Mouse (Mus musculus) liver, embryonic 11.5 days (tissue): ENCODE results near the gene 1700018B08Rik. TPM values are rescaled to one million over a fixed set of nuclear protein-coding genes. Genes with fewer than 3 reads are reported as not detected.

ENCODE experiments used
- ATAC-seq: fragments of 200-750 bp; cut with Nextera tagmentation; replicated peaks from 2 replicates; pipeline ENCODE4 v1.8.0; 2017; ENCODE audit warnings: moderate number of reproducible peaks, mild to moderate bottlenecking, moderate TSS enrichment, moderate library complexity; ENCODE audit not compliant: low FRiP score
- DNase-seq: peaks from one replicate; pipeline ENCODE4 v3.0.0-alpha.2; 2017; ENCODE audit warnings: low spot score
- H3K27ac ChIP-seq: fragments of 300-500 bp; sonication (generic); 2 replicates; pipeline ENCODE4 v1.5.1; 2014; ENCODE audit warnings: mild to moderate bottlenecking, low read depth, low read length, control low read depth
- H3K27me3 ChIP-seq: fragments of 300-500 bp; sonication (generic); replicated peaks from 2 replicates; pipeline ENCODE4 v1.6.1; 2014; ENCODE audit warnings: low read length, mixed read lengths; ENCODE audit not compliant: control insufficient read depth, insufficient read depth
- H3K36me3 ChIP-seq: fragments of 300-500 bp; sonication (generic); 2 replicates; pipeline ENCODE4 v1.6.1; 2014; ENCODE audit warnings: mild to moderate bottlenecking, low read length, moderate library complexity, mixed read lengths; ENCODE audit not compliant: control insufficient read depth, insufficient read depth
- H3K4me1 ChIP-seq: fragments of 300-500 bp; sonication (generic); replicated peaks from 2 replicates; pipeline ENCODE4 v1.6.1; 2014; ENCODE audit warnings: low read length, mixed read lengths; ENCODE audit not compliant: control insufficient read depth, insufficient read depth
- H3K4me2 ChIP-seq: fragments of 300-500 bp; sonication (generic); 2 replicates; pipeline ENCODE4 v1.6.1; 2014; ENCODE audit warnings: mild to moderate bottlenecking, control low read depth, moderate library complexity
- H3K4me3 ChIP-seq: fragments of 300-500 bp; sonication (generic); 2 replicates; pipeline ENCODE4 v1.5.1; 2014; ENCODE audit warnings: low read depth, low read length, control low read depth
- H3K9ac ChIP-seq: fragments of 300-500 bp; sonication (generic); 2 replicates; pipeline ENCODE4 v1.6.1; 2014; ENCODE audit warnings: low read depth, low read length, control low read depth
- H3K9me3 ChIP-seq: fragments of 300-500 bp; sonication (generic); 2 replicates; pipeline ENCODE4 v1.6.1; 2016; ENCODE audit warnings: low read length, inconsistent platforms, mixed read lengths; ENCODE audit not compliant: control insufficient read depth
- WGBS: fragments of 180-500 bp; shearing (Covaris S2); extraction: QIAGEN DNeasy Blood & Tissue Kit; methylation state at CpG from one replicate; pipeline ENCODE4 v1.1.7; 2014; 5-methylcytosine and 5-hydroxymethylcytosine counted together
- polyA plus RNA-seq: library from polyadenylated mRNA; unstranded; fragments of >200 nt; fragmentation: Nextera tagmentation; extraction: Ambion mirVana; gene quantifications from 2 replicates; pipeline ENCODE4 v1.2.1, GENCODE M21; 2014

1700018B08Rik gene
- polyA plus RNA-seq, 1 experiment from 2014 or later: not detected

DNA sequence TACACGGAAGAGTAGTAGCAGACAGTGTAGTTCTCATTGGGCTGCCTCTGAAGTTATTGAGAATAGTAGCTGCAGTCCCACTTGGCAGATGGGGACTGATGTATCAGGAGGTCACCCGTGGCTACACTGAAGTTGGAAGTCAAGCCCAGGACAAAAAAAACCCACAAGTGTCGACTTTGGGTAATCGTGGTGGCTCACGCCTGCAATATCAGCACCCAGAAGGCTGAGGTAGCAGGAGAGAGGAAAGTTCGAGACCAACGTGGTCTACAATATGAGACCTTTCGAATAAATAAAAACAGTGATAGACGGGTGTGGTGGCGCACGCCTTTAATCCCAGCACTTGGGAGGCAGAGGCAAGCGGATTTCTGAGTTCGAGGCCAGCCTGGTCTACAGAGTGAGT is 40.6 kb upstream of the 1700018B08Rik start:
- H3K9ac ChIP-seq: peak overlapping the region; percentile 74
- WGBS: 37% methylated on average over 13 of the region's 13 CpGs

DNA sequence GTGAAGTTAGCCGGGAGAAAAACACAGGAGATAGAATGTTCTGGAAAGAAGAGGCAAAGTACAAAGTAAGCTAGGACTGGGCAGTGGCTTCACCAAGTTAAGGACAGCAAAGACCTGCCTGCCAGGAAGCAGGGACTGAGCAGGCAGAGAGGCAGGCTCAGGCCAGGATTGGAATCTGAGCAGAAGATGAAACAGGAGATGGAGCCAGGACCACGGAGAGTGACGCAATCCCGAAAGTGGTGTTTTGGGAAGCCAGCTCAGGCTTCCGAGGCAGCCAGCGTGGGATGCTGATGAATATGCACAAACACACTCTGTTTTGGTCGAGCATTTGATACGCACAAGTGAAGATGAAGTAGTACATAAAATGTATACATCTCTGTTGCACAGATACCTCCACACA is 39.5 kb upstream of the 1700018B08Rik start:
- ATAC-seq: no peak
- WGBS: 50% methylated on average over 8 of the region's 8 CpGs
- no peaks in the 10 kb centered on the region for H3K36me3 ChIP-seq

More for the DNA sequence above, 40.6 kb upstream of the 1700018B08Rik start:
- H3K4me3 ChIP-seq: peak overlapping the region; percentile 65
- no peaks in the 10 kb centered on the region for H3K36me3 ChIP-seq
- peak overlapping the region; percentile 49; the same call in 1 of the 2 replicates for H3K27ac ChIP-seq
- peaks cover 14% of the 10 kb centered on the region for H3K4me1 ChIP-seq
- H3K9me3 ChIP-seq: no peaks in the 10 kb centered on the region
- no peaks in the 10 kb centered on the region for H3K27me3 ChIP-seq
- peak overlapping the region; percentile 79 for H3K4me2 ChIP-seq
- ATAC-seq (no peak), DNase-seq (no peak)

DNA sequence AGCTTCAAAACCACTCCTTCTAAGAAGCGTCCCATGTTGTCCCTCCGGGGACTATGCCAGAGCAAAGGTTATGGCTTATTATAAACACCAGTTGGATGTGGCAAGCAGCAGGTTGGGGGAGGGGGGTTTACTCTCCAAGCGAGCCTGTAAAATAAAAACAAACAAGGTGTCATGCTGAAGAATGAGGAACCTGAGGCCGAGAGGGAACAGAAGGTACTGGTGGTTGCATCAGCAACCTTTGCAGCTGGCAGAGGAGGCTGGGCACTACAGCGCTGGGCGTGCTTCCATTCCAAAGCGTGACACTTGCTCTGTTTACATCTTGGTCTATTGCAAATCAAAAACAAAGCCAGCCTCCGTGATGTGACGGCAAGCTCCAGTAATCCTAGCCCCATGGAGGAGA is 36.3 kb upstream of the 1700018B08Rik start:
- Histone ChIP-seq H3K27ac (no peak overlapping the region), H3K4me2 (no peak overlapping the region), H3K9ac (no peak overlapping the region), H3K4me3 (no peak overlapping the region), H3K36me3 (no peaks in the 10 kb centered on the region), H3K4me1 (peaks cover 16% of the 10 kb centered on the region), H3K9me3 (no peaks in the 10 kb centered on the region), H3K27me3 (no peaks in the 10 kb centered on the region)
- WGBS: 42% methylated on average over 9 of the region's 9 CpGs
- ATAC-seq: no peak
- no peak for DNase-seq

More for the DNA sequence above, 39.5 kb upstream of the 1700018B08Rik start:
- no peak overlapping the region for H3K9ac ChIP-seq
- no peak overlapping the region for H3K4me2 ChIP-seq
- no peaks in the 10 kb centered on the region for H3K27me3 ChIP-seq
- no peak overlapping the region for H3K27ac ChIP-seq
- no peak overlapping the region for H3K4me3 ChIP-seq
- H3K9me3 ChIP-seq: no peaks in the 10 kb centered on the region
- H3K4me1 ChIP-seq: peaks cover 6% of the 10 kb centered on the region; the same call in 1 of the 2 replicates
- DNase-seq: no peak

DNA sequence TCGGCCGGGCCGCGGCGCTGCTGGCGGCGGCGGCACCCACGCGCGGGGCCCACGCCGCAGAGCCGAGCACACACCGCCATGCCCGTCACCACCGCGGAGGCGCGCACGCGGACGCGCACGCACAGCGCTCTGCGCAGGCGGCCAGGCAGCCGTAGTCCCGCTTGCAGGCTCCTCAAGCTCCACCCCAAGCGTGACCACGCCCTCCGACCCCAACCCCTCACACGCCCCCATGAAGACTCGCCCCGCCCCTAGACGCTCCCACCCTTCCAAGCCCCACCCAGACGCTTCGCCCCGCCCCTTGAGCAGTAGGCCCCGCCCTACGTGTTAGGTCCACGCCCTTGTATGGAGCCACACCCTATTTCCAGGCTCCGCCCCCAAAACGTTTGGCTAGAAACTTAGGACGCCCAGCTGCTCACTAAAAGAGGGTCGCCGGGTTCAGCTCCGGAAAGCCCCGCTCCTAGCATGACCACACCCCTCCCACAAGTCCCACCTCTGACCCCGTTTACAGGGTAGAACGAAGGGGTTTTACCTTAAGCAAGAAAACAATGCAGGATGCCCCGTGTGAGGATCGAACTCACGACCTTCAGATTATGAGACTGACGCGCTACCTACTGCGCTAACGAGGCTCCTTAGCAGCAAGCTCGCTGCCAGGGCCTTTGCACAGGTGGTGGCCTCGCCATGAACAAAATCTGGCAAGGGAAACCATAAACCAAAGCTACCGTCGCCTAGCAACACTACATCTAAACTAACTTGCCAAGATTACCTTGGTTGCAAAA is 34.7 kb upstream of the 1700018B08Rik start, which contains the start of gene Fbxo31:
Gene Fbxo31 (minus strand): TSS at position 131 of the 776 bp plus-strand sequence.
- Histone ChIP-seq H3K27me3 (no peaks in the 10 kb centered on the region), H3K4me1 (peaks cover 20% of the 10 kb centered on the region), H3K36me3 (no peaks in the 10 kb centered on the region), H3K27ac (peak within 1 kb of the TSS; percentile 73), H3K4me2 (peak within 1 kb of the TSS; percentile 96), H3K9me3 (no peaks in the 10 kb centered on the region), H3K9ac (peak within 1 kb of the TSS; percentile 85), H3K4me3 (peak within 1 kb of the TSS; percentile 71)
- 1% methylated on average over 59 of the region's 63 CpGs for WGBS
- peak; percentile 96 for DNase-seq
- ATAC-seq: peak; percentile 92

DNA sequence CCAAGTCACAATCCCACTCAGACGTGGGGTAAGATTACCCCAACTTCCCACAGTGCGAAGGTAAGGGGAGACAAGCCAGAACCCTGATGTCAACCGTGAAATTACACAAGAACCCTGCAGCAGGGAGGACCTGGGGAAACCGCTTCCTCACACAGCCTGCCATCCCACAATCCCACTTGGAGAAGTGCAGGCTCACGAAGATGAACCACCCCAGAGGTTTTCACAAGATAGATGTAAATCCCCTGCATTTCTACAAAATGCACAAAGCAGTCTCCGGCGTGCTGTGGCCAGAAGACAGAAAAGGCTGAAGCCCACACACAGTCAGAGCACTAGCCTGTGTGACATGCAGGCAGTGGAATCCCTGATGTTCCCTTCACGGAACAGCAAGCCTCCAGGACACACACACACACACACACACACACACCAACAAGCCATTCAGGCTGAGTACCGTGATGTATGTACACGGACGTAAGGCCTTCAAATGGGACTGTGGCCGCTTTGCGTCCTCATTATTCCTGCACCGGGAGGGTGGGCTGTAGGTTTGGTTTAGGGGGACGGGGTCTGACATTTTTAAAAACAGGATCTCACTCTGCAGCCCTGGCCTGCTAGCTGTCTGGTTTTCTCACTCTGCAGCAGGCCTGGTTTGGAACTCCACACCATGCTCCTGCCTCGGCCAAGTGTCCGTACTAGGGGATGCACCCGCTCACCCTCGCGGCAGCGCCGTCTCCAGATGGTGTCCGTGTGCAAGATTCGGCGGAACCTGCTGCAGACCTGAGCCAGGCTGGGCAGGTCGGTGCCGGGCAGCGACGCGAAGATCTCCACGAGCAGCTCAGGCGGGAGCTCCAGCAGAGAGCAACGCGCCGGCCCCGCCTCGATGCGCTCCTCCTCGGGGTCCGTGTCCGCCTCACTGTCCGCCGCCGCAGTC is 33.9 kb upstream of the 1700018B08Rik start:
- Histone ChIP-seq H3K36me3 (no peaks in the 10 kb centered on the region), H3K4me2 (peak overlapping the region; percentile 96), H3K4me3 (peak overlapping the region; percentile 71), H3K27ac (peak overlapping the region; percentile 73), H3K9me3 (no peaks in the 10 kb centered on the region), H3K27me3 (no peaks in the 10 kb centered on the region), H3K9ac (peak overlapping the region; percentile 85), H3K4me1 (peaks cover 25% of the 10 kb centered on the region)
- 3% methylated on average over 32 of the region's 44 CpGs for WGBS
- DNase-seq: no peak
- peak; percentile 40; the same call in 1 of the 2 replicates for ATAC-seq

DNA sequence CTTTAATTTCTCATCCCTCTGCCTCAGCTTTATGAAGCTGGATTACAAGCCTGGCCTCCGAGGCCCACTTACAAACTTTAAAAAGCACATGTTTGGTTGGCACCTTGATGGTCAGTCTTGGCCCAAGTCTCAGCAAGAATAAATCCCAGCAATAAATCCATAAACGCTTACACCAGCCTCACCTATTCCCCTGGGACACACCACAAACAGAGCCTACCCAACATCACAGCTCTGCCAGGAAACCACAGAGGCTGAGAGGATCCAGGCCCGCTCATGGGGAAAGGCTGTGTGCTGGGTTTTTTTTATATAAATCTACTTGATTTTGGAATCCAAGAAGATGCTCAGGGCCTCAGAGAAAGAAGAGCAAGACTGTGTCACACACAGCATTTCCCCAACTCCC is 31.5 kb upstream of the 1700018B08Rik start:
- DNase-seq (no peak), ATAC-seq (no peak)
- Histone ChIP-seq H3K27ac (no peak overlapping the region), H3K4me2 (no peak overlapping the region), H3K36me3 (no peaks in the 10 kb centered on the region), H3K9ac (no peak overlapping the region), H3K4me3 (no peak overlapping the region), H3K27me3 (no peaks in the 10 kb centered on the region), H3K9me3 (no peaks in the 10 kb centered on the region), H3K4me1 (peaks cover 32% of the 10 kb centered on the region)
- WGBS: 89% methylated on average over 3 of the region's 3 CpGs

DNA sequence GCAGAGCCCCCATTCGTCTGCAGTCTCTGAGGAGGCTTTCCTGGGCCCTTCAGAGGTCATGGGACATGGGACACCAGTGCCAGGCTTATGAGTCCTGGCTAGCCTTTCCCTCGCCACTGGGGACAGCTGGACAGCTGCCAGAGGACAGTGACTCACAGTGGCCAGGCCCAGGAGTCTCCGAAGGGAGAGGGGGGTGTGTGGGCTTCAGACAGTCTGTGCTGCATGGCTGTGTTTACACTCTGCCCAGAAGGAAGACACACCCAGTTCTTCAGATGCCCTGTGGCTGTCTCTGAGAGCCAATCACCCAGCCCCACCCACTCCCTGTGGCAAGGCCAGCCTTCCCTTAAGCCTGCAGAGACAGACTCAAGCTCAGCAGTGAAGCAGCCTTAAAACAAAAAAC is 29.2 kb upstream of the 1700018B08Rik start:
- peaks cover 37% of the 10 kb centered on the region for H3K4me1 ChIP-seq
- no peak overlapping the region for H3K4me2 ChIP-seq
- DNase-seq (no peak), ATAC-seq (peak; percentile 64; the same call in 1 of the 2 replicates)
- no peak overlapping the region for H3K27ac ChIP-seq
- H3K9me3 ChIP-seq: no peaks in the 10 kb centered on the region
- H3K9ac ChIP-seq: no peak overlapping the region
- 67% methylated on average over 3 of the region's 3 CpGs for WGBS
- H3K4me3 ChIP-seq: no peak overlapping the region
- no peaks in the 10 kb centered on the region for H3K27me3 ChIP-seq
- H3K36me3 ChIP-seq: no peaks in the 10 kb centered on the region; the same call in 1 of the 2 replicates

DNA sequence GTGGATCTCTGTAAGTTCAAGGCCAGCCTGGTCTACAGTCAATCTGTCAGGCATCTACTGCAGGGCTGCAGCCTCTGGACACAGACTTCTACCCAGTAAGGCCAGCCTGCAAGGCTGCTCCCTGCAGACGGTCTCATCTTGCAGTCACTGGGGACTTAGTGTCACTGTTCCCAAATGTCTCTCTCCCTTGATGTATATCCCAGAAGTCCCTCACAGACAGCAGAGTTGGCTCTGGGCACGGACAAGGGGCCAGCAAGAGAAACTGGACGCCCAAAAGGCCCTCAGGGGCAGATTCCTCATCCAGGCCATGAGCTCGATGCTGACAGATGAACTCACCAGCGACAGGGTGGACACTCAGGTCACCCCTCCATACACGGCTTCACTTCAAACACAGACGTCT is 28.0 kb upstream of the 1700018B08Rik start:
- no peak overlapping the region for H3K4me3 ChIP-seq
- H3K27ac ChIP-seq: no peak overlapping the region
- H3K9ac ChIP-seq: no peak overlapping the region
- H3K27me3 ChIP-seq: no peaks in the 10 kb centered on the region
- DNase-seq: no peak
- no peaks in the 10 kb centered on the region; the same call in 1 of the 2 replicates for H3K36me3 ChIP-seq
- WGBS: 83% methylated on average over 7 of the region's 7 CpGs
- H3K9me3 ChIP-seq: no peaks in the 10 kb centered on the region
- no peak overlapping the region for H3K4me2 ChIP-seq
- ATAC-seq: no peak
- H3K4me1 ChIP-seq: peaks cover 34% of the 10 kb centered on the region
